Mouse (Mus musculus) hindbrain, embryonic 15.5 days (tissue): Measurements from ENCODE around the gene Spata1. TPM values are rescaled to one million over a fixed set of nuclear protein-coding genes. Genes with fewer than 3 reads are reported as not detected.
"Not testable (repeated sequence)": the region's sequence is repeated elsewhere in the genome, so short reads cannot be mapped to it uniquely, and the experiment has no call there.

Source experiments
- ATAC-seq: fragments of 200-750 bp; cut with Nextera tagmentation; 2 replicates; pipeline ENCODE4 v1.8.0; 2017; ENCODE audit warnings: low read depth, moderate number of reproducible peaks, moderate TSS enrichment; ENCODE audit not compliant: low FRiP score
- H3K27ac ChIP-seq: fragments of 300-500 bp; sonication (generic); replicated peaks from 2 replicates; pipeline ENCODE4 v1.5.1; 2015; ENCODE audit warnings: mild to moderate bottlenecking, inconsistent platforms
- H3K27me3 ChIP-seq: fragments of 300-500 bp; sonication (generic); 2 replicates; pipeline ENCODE4 v1.6.1; 2015; ENCODE audit warnings: control low read depth, inconsistent platforms
- H3K36me3 ChIP-seq: fragments of 300-500 bp; sonication (generic); 2 replicates; pipeline ENCODE4 v1.6.1; 2015; ENCODE audit warnings: control low read depth, inconsistent platforms
- H3K4me1 ChIP-seq: fragments of 300-500 bp; sonication (generic); replicated peaks from 2 replicates; pipeline ENCODE4 v1.6.1; 2015; ENCODE audit warnings: control low read depth, inconsistent platforms
- H3K4me2 ChIP-seq: fragments of 300-500 bp; sonication (generic); 2 replicates; pipeline ENCODE4 v1.6.1; 2015; ENCODE audit warnings: moderate library complexity, mild to moderate bottlenecking, inconsistent platforms
- H3K4me3 ChIP-seq: fragments of 300-500 bp; sonication (generic); 2 replicates; pipeline ENCODE4 v1.5.1; 2015; ENCODE audit warnings: mild to moderate bottlenecking, inconsistent platforms
- H3K9ac ChIP-seq: fragments of 300-500 bp; sonication (generic); 2 replicates; pipeline ENCODE4 v1.6.1; 2015; ENCODE audit warnings: inconsistent platforms
- H3K9me3 ChIP-seq: fragments of 300-500 bp; sonication (generic); 2 replicates; pipeline ENCODE4 v1.6.1; 2016; ENCODE audit warnings: control low read depth, inconsistent platforms
- WGBS: fragments of 180-500 bp; shearing (Covaris S2); methylation state at CpG from one replicate; pipeline ENCODE4 v1.1.7; 2015; 5-methylcytosine and 5-hydroxymethylcytosine counted together
- polyA plus RNA-seq: library from polyadenylated mRNA; unstranded; fragments of >200 nt; fragmentation: Nextera tagmentation; extraction: Ambion mirVana; gene quantifications from 2 replicates; pipeline ENCODE4 v1.2.1, GENCODE M21; 2015

Spata1 gene
- polyA plus RNA-seq, 1 experiment from 2014 or later, result 5.4 TPM

- Histone ChIP-seq H3K27me3 (no peaks in the 10 kb centered on the region), H3K36me3 (peaks cover 52% of the 10 kb centered on the region)
Measured at GRCm38 (mm10) chr3:146434686-146435085, 64.9 kb downstream of the Spata1 start.

GRCm38 (mm10) chr3:146433681-146434350 is 65.7 kb downstream of the Spata1 start:
- Histone ChIP-seq H3K27ac (no peak overlapping the region), H3K4me3 (no peak overlapping the region), H3K9me3 (no peaks in the 10 kb centered on the region), H3K9ac (no peak overlapping the region), H3K4me1 (no peaks in the 10 kb centered on the region), H3K27me3 (no peaks in the 10 kb centered on the region), H3K4me2 (no peak overlapping the region), H3K36me3 (peaks cover 59% of the 10 kb centered on the region)
- ATAC-seq, result no peak
- 91% methylated on average over 14 of the region's 14 CpGs for WGBS

More at GRCm38 (mm10) chr3:146434686-146435085, 64.9 kb downstream of the Spata1 start:
- no peaks in the 10 kb centered on the region for H3K4me1 ChIP-seq
- no peaks in the 10 kb centered on the region for H3K9me3 ChIP-seq
- no peak overlapping the region for H3K9ac ChIP-seq
- H3K4me2 ChIP-seq, result no peak overlapping the region
- WGBS, result 96% methylated on average over 8 of the region's 8 CpGs
- no peak overlapping the region for H3K27ac ChIP-seq
- no peak for ATAC-seq
- no peak overlapping the region for H3K4me3 ChIP-seq

GRCm38 (mm10) chr3:146433063-146433462 is 66.5 kb downstream of the Spata1 start:
- not testable (repeated sequence) for H3K4me3 ChIP-seq, H3K4me2 ChIP-seq, H3K27ac ChIP-seq, H3K9me3 ChIP-seq, H3K27me3 ChIP-seq, ATAC-seq, H3K9ac ChIP-seq, H3K4me1 ChIP-seq
- WGBS, result 91% methylated on average over 11 of the region's 11 CpGs
- H3K36me3 ChIP-seq, result peaks cover 61% of the 10 kb centered on the region

DNA sequence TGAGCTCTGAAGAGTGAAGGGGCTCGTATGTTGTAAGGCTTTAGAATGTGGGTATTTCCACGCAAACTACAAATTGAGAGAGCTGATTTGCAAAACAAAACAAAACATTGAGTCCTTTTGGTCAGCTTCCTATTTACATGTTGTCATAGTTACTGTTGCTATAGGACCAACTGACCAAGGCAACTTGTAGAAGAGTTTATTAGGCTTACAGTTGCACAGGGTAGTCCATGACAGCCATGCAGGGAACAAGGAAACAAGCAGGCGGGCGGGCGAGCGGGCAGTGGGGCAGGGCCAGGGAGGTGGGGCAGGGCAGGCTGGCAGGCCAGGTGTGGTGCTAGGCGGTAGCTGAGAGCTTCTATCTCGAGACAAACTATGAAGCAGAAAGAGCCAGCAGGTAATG is 73.1 kb downstream of the Spata1 start:
- Histone ChIP-seq H3K4me1 (0 out of 2 replicates have a peak, but pooled peaks cover 3% of the 10 kb centered on the region), H3K27ac (no peak overlapping the region), H3K4me3 (no peak overlapping the region), H3K27me3 (no peaks in the 10 kb centered on the region), H3K9me3 (no peaks in the 10 kb centered on the region), H3K9ac (no peak overlapping the region), H3K4me2 (no peak overlapping the region), H3K36me3 (peaks cover 33% of the 10 kb centered on the region)
- no peak; the same call in 1 of the 2 replicates for ATAC-seq
- WGBS, result 68% methylated on average over 8 of the region's 8 CpGs

DNA sequence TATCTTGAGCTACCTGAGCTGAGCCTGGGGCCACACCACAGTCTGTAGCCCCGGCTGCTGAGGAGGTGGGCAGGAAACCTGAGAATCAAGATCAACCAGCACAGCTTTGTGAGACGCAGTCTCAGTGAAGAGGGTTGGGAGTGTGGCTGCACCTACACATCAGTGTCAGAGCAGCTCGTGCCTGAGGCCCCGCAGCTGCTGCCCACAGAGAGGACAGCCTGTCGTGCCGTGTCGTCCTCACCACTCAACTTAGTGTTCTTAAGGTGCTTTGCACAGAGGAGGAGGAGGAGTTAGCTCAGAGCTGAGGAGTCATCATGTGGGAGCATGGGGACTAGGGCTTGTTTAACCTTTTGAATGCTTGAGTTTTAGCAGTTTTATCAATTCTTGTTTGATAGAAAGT is 73.7 kb downstream of the Spata1 start:
- Histone ChIP-seq H3K4me3 (no peak overlapping the region), H3K27ac (no peak overlapping the region), H3K4me2 (no peak overlapping the region), H3K27me3 (no peaks in the 10 kb centered on the region), H3K9ac (no peak overlapping the region), H3K36me3 (peaks cover 28% of the 10 kb centered on the region), H3K9me3 (no peaks in the 10 kb centered on the region), H3K4me1 (0 out of 2 replicates have a peak, but pooled peaks cover 3% of the 10 kb centered on the region)
- 69% methylated on average over 7 of the region's 7 CpGs for WGBS
- no peak for ATAC-seq

GRCm38 (mm10) chr3:146424306-146424900 is 75.2 kb downstream of the Spata1 start:
- Histone ChIP-seq H3K36me3 (peaks cover 26% of the 10 kb centered on the region), H3K4me3 (no peak overlapping the region), H3K27me3 (no peaks in the 10 kb centered on the region), H3K4me1 (0 out of 2 replicates have a peak, but pooled peaks cover 3% of the 10 kb centered on the region), H3K9me3 (no peaks in the 10 kb centered on the region), H3K9ac (no peak overlapping the region), H3K27ac (no peak overlapping the region), H3K4me2 (no peak overlapping the region)
- no peak for ATAC-seq
- 66% methylated on average over 7 of the region's 7 CpGs for WGBS

- H3K27ac ChIP-seq, result no peak overlapping the region
- no peaks in the 10 kb centered on the region for H3K9me3 ChIP-seq
- no peak overlapping the region for H3K9ac ChIP-seq
- no peak overlapping the region for H3K4me2 ChIP-seq
- no peaks in the 10 kb centered on the region for H3K27me3 ChIP-seq
- H3K4me1 ChIP-seq, result 0 out of 2 replicates have a peak, but pooled peaks cover 3% of the 10 kb centered on the region
- no peak for ATAC-seq
- H3K4me3 ChIP-seq, result no peak overlapping the region
- peaks cover 28% of the 10 kb centered on the region for H3K36me3 ChIP-seq
- WGBS, result 84% methylated on average over 7 of the region's 7 CpGs
Measured at GRCm38 (mm10) chr3:146423710-146424109, 75.8 kb downstream of the Spata1 start.

GRCm38 (mm10) chr3:146421787-146422186 is 77.8 kb downstream of the Spata1 start:
- 68% methylated on average over 8 of the region's 8 CpGs for WGBS
- H3K9me3 ChIP-seq, result no peaks in the 10 kb centered on the region
- no peaks in the 10 kb centered on the region for H3K27me3 ChIP-seq
- H3K27ac ChIP-seq, result no peak overlapping the region
- 0 out of 2 replicates have a peak, but pooled peaks cover 3% of the 10 kb centered on the region for H3K4me1 ChIP-seq
- H3K4me3 ChIP-seq, result no peak overlapping the region
- no peak overlapping the region for H3K9ac ChIP-seq
- H3K36me3 ChIP-seq, result peaks cover 23% of the 10 kb centered on the region
- H3K4me2 ChIP-seq, result no peak overlapping the region
- ATAC-seq, result no peak

GRCm38 (mm10) chr3:146419992-146420537 is 79.5 kb downstream of the Spata1 start:
- H3K4me1 ChIP-seq, result 0 out of 2 replicates have a peak, but pooled peaks cover 3% of the 10 kb centered on the region
- H3K27me3 ChIP-seq, result no peaks in the 10 kb centered on the region
- 90% methylated on average over 15 of the region's 15 CpGs for WGBS
- no peak overlapping the region for H3K4me2 ChIP-seq
- H3K9me3 ChIP-seq, result no peaks in the 10 kb centered on the region
- H3K9ac ChIP-seq, result no peak overlapping the region
- H3K4me3 ChIP-seq, result no peak overlapping the region
- ATAC-seq, result no peak
- H3K27ac ChIP-seq, result no peak overlapping the region
- H3K36me3 ChIP-seq, result peaks cover 23% of the 10 kb centered on the region

DNA sequence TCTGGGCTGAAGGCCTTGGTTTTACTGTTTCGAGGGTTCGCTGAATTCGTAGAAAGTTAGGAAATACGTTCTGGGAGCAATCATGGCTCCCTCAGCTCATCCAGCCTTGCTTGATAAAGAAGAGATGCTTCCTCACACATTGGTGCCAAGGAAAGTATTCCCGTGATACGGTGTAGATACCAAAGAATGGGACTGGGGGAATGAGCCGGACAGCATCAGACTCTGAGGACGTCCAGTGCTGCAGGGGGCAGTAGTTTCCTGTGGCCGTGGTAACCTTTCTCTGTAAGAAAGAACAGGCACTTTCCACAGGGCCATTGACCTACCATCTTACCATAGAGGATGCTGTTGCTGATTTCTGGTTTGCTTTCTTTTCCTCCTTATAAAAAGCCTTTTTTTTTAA is 80.0 kb downstream of the Spata1 start:
- 85% methylated on average over 9 of the region's 9 CpGs for WGBS
- H3K36me3 ChIP-seq, result peaks cover 23% of the 10 kb centered on the region

GRCm38 (mm10) chr3:146418901-146419300 is 80.7 kb downstream of the Spata1 start:
- 89% methylated on average over 7 of the region's 7 CpGs for WGBS

More for the DNA sequence above, 80.0 kb downstream of the Spata1 start:
- Histone ChIP-seq H3K27me3 (no peaks in the 10 kb centered on the region), H3K4me3 (no peak overlapping the region), H3K4me1 (0 out of 2 replicates have a peak, but pooled peaks cover 3% of the 10 kb centered on the region), H3K27ac (no peak overlapping the region), H3K4me2 (no peak overlapping the region), H3K9me3 (no peaks in the 10 kb centered on the region), H3K9ac (no peak overlapping the region)
- ATAC-seq, result no peak

GRCm38 (mm10) chr3:146417873-146418272 is 81.7 kb downstream of the Spata1 start:
- WGBS, result 98% methylated on average over 8 of the region's 8 CpGs
- Histone ChIP-seq H3K36me3 (peaks cover 23% of the 10 kb centered on the region), H3K4me2 (no peak overlapping the region), H3K9ac (no peak overlapping the region), H3K9me3 (no peaks in the 10 kb centered on the region), H3K4me1 (no peaks in the 10 kb centered on the region), H3K4me3 (no peak overlapping the region), H3K27me3 (no peaks in the 10 kb centered on the region), H3K27ac (no peak overlapping the region)
- ATAC-seq, result no peak

More at GRCm38 (mm10) chr3:146418901-146419300, 80.7 kb downstream of the Spata1 start:
- Histone ChIP-seq H3K27me3 (no peaks in the 10 kb centered on the region), H3K9me3 (no peaks in the 10 kb centered on the region), H3K4me3 (no peak overlapping the region), H3K9ac (no peak overlapping the region), H3K4me2 (no peak overlapping the region), H3K4me1 (no peaks in the 10 kb centered on the region), H3K36me3 (peaks cover 23% of the 10 kb centered on the region), H3K27ac (no peak overlapping the region)
- no peak for ATAC-seq
